Mouse (Mus musculus) thymus, postnatal 14 days (tissue): ENCODE measurements around the gene Parp11.

ENCODE experiments used
- DNase-seq: peaks from one replicate; pipeline ENCODE4 v3.0.0; 2021

Gene Parp11

DNA sequence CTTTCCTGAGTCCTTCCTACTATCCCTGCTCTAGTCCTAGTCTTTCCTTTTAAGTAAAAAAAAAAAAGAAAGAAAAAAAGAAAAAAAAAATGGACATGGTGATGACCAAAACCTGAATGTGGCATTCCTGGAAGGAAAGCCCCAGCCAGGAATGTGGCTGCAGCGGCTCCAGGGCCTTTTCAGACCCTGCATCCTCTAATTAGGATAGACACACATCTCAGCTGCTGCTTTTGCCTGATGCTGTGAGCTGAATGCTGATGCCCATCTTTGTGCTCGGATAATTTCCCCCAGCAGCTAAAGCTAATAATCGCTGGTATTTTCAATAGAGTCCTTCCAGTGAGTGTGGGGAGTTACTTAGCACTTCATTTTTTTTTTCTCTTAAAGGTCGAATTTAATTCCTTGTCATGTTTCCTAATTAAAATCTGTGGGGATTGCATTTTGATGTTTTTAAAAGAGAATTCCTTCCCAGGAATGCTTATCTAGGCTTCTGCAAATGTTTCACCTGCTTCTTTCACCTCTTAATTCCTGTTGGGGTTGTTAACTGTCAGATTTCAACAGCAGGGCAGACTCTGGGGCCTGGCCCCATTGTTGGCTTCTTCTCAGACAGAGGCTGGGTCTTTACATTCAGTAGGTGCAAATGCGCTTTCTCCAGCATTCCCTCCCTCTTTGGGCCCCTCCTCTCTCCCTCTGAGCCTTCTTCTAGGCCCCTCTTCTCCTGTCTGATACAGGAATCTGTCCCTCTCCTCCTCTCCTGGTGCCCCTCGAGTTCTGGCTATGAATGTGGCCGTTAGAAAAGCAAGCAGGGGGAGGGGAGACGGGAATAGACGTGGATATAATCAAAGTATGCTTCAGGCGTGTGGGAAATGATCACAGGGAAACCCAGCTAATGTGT, 3.1 kb downstream of the Parp11 start:
- DNase-seq = no peak

DNA sequence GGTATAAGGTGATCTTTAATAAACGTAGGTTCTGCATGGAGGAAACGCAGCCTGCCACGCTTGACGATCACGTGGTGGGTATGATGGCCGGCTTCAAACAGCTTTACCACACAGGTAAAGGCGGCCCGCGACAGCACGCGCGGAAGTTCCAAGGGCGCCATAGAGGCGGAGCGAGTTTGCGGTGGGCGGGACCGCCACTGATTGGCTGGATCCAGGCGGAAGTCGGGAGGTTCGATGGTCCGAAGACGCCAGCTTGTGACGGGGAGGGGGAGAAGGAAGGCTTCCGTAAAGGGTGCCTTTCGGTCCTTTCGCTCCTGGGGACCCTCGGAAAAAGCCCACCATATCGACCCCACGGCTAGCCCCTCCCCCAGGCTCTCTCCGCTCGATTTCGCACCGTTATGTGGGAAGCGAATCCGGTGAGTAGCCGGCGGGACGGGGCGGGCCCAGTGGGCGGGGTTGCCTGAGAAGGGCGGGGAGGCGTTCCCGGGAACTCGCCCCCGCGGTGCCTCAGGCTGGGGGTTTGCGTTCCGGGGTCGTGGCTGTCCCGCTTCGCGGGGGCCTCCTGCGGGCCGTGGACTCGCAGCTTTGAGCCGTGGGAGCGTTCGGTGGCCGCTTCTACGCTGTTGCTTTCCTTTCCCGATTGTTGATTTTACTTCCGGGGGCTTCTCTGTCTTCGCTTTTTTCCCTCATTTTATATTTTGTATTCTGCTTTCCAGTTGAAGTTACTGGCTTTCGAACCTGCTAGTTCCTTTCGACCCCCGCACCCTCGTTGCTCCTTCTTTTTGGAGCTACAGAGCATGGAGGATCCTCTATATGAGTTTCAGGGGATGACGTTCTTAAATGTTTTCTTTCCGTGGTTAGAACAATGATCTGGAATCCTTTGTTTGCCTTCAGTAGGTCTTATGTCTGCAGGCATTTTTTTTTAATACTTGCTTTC, 7.0 kb downstream of the Parp11 start:
- peak; percentile 96 for DNase-seq

DNA sequence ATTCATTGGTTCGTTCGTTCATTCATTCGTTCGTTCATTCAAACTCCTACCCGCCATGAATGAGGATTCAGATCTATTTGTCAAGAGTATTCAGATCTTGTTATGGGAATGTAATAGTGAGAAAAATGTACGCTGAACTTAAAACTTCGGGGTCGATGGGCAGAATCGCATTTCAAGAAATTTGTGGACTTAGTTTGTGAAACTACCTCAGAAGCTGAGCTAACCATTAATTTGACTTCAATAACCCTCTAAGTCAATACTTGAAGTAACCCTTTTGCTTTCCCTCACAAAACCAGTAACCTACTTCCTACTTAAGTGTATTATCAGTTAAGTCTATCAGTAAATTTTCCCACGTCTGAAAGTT, 7.7 kb downstream of the Parp11 start:
- DNase-seq = no peak

DNA sequence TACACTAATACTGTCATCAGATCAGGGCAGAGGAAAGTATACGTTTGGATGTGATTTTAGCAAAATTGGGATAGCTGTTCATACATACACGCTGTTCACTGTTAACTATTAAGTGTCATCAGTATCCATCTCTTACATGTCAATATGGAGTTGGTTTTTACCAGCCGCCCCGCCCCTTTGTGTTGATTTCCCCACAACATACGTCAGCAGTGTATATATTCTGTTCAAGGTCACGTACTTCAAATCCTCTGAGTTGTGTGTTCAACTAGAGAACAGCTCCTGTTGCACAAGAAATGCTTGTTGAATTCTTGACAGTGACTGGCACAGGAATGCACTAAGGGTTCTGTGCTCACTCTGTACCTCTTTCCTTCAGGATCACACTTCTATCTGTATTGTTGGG, 8.2 kb downstream of the Parp11 start:
- DNase-seq = no peak

DNA sequence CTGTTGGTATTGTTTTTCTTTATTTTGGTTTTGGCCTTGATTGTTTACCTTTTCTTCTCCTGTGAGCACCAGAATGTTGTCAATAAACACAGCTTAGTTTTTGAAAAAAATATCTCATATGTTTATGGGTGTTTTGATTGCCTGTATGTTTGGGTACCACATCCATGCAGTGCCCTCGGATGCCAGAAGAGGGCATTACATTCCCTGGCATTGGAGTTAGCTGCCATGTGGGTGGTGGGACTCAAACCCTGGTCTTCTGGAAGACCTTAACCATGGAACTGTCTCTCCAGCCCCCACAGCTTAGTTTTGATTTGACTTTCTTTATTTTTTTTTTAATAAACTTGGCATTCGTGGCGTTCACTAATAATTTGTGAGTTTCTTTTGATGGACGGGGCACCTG, 8.8 kb downstream of the Parp11 start:
- no peak for DNase-seq

DNA sequence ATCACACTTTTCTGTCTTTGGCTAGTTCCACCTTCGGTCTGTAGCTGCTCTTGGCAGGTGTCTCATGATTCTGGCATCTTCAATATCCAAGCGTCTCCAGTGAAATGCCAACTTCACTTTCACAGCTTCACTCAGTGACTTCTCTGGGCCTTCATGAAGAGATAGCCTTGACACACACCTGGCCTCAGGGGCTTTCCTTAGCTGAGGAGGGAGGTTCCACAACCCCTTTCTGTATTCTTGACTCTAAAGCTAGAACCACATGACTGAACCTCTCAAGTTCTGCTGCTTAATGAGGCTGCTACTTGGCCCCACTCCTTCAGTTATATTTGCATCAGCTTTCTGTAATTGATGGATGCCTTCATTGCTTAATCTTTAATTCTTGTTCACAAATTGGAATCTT, 10.1 kb downstream of the Parp11 start:
- DNase-seq = no peak

DNA sequence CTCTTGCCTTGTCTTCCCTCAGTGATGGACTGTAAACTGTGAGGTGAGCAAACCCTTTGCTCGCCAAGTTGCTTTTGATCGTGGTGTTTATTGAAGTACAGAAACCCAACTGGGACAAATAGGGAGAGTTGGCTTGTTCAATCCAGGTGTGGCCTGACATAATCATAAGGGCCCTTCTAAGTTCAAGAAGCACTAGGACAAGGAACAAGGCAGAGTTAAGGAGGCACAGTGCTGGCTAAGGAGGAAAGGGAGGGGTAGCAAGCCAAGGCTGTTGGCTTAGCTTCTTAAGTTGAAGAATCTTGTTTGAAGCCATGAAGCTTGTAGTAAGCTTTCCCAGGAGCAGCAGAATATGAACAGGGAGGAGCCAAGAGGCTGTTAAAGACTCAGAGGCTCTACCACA, 13.1 kb downstream of the Parp11 start:
- DNase-seq = no peak

DNA sequence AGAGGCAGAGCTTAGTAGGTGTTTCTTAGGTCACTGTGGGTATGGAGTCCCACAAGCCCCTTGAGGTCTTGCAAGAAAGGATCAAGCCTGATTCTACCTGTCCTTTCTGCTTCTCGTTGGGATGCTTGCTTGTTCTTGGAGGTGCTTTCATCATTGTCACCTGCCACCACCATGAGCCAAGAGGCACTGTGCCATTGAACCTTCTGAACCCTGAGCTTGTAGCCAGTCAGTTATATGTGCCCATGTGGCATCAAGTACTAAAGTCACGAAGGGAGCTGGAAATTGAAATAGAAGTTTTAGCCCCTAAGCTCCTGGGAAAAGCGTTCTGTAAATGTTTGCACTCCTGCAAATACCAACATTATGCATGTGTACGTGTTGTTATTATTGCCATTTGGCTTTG, 14.9 kb downstream of the Parp11 start:
- DNase-seq = no peak

DNA sequence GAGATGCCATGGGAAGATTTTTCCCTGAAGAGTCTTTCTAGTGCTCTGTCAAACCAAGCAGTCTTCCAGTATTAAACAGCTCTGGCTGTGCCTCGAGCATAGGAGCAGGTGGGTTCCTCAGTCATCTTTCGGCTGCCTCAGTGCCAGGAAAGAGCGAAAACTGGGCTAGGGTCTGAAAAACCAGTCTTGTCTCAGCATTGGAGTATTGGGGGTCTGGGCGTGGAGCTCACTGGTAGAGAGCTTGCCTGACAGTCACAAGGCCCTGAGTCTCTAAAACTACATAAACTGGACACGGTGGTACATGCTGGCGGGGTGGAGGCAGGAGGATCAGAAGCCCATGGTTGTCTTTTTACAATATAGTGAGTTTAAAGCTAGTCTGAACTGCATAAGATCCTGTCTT, 15.6 kb downstream of the Parp11 start:
- DNase-seq = no peak

DNA sequence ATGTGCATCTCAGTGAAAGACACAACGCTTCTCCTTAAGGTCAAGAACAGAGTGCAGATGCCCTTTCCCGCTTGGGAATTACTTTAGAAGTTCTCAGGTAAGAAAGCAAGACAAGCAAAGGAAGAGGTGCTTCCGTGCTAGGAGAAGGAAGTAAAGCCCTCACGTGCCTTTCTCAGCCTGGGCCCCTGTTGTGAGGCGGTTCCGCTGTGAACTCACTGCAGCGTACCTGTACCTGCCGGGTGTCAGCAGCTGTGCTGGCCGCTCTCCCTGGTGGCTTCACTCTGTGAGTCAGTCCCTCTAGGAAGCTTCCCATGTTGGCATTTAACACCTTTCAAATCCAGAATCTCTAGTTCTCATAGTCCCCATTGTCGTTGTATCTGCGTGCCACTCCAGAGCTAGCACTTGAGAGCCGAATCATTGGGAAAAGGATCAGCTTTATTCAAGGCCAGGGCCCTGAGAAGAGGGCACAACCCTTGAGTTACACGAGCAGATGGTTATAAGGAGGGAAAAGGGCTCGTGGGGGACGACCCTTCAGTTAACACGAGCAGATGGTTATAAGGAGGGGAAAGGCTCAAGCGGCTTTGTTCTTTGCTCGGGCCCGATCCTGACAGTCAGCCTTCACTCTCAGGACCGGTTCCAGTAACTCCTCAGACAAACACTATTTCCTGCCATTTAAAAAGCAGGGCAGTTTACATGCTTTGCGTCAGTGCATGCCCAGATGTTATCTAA, 16.8 kb downstream of the Parp11 start:
- no peak for DNase-seq

DNA sequence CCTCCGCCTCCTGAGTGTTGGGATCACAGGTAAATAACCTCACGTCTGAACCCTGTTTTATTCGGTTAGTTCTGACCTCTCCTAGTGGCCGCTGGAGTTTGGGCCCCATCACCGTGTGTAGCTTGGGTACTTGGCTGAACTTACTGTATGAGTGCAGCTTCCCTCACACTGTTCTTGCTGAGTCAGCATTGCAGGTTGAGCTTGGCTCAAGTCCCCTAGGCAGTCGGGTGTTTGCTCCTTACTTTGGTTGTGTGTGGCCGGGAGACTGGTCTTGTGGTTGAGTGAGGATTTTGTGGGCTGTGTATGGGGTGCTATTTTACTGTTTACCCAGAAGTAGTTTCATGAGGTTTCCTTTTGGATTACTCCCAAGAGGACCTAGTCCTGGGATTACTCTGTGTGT, 17.9 kb downstream of the Parp11 start:
- no peak for DNase-seq

DNA sequence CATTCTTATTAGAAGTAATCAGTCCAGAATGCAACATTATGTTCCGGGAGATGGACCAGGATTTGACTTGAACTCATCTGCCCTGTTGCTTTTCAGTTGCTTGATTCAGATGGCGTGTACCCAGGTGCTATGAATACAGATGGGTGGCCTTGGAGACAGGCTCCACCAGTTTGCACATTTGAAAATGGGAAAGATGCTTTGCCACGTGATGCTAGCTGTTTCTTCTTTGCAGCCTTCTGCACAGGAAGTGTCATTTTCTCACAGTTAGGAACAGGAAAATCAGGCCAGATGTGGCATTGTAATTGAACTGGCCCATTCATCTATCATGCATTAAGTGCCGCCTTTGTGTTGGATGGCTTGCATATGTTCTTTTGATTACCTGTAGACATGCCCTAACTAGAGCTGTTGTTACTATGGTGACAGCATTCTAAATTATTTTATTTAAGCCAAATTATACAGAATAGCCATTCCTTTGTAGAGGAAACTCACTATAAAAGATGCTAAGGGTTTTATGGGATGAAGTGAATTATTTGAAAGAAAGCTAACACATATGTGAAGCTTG, 20.2 kb downstream of the Parp11 start:
- DNase-seq = no peak

DNA sequence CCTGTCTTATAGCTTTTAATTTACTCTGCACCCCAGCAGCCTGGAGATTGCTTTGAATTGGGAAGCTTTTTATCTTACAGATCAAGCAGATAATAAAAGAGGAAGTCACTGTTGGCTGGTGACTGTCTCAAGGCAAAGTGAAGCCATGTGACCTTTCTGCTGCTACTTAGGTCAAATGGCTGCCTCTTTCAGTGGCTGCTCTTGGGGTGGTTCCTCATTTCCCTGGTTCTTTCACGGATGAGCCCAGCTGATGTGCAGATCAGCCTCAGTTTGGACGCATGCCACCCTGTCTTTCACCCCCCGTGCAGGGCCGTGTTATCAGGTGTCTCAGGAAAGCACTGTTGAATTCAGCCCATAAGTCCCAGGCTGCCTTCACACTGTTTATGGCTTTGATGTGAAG, 25.4 kb downstream of the Parp11 start:
- peak; percentile 42 for DNase-seq

DNA sequence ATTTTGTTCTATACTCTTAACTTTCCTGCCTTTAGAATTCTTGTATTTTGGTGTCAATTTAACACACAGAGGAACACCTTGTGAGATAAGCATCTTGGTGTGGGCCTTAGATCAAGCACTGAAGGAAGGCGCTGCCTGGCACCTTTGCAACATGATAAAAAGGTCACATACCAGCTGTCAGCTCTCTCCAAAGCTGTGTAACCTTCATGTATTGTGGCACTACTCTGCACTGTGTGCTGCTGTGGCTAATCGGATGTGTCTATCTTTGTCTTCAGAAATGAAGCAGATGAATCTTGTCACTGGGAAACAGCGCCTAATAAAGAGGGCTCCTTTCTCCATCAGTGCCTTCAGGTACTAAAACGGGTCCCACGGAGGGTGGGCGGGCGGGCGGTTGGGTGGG, 27.3 kb downstream of the Parp11 start:
- peak; percentile 66 for DNase-seq

DNA sequence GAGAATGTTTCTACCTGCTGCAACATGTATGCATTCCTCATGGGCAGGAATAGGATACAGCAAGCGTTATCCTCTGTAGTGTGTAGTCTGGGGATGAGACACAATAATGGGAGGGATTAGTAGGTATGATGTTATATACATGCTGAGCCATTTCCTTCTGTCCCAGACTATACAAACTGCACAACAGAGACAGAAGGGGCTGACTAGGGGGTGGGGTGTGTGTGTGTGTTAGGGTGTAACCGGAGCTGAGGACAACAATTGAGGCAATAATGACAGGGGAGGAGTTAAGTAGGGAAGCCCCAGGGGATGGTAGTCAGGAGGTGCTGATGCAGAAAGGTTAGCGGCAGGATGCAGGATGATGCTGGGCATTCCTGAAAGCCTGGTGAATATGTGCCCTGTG, 28.6 kb downstream of the Parp11 start:
- DNase-seq = no peak

DNA sequence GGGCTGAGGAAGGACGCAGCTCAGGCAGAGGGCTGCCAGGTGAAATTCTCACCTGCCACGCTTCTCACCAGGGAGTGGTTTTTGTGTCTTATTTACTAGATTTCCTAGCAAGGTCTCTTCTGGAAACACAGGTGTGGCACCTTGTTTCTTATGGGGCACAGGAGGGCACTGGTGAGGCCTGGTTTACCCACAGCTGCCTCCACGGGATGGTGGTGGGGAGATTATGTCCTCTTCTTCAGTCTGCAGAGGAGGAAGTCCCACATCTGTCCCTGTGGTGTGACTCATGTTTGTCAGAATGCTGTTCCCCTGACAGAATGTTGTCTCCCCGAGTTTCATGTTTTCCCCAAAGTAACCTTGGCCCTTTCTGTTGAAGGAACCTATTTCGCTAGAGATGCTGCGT, 44.4 kb downstream of the Parp11 start:
- DNase-seq = peak; percentile 52

DNA sequence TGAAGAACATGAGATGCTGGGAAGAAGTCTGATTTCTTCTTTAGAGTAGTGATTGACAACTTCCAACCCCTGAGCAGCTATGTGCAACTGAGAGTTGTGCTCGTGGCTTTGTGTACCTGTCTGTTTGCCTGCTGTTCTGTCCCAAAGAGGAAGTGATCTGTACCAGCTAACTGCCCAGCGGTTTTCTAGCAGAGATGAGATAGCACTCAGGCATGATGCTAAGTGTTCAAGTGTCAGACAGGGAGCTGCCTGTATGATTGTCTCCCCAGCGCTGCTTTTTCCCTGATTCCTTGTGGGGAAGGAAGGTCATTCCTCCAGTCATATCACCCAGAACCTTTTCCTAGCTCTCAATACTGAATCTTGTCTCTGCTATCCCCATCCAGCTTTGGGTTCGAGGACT, 45.9 kb downstream of the Parp11 start:
- DNase-seq = no peak

DNA sequence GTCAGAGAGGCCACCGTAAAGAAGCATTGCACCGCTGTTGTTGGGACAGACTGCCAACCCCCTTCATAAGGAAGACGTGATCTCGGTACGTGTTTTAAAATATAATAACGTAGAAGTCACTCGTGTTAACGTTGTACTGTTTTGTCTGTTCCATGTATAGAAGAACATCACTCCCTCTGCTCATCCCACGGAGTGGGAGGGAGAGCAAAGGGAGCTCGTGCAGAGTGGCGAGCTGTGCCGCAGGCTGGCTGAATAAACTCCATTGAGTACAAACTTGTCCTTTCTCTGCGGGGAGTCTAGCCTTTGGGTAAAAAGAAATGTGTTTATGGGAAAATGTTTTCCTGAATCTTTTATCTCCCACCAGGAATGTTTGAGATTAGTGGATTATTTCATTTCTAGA, 47.1 kb downstream of the Parp11 start:
- no peak for DNase-seq

DNA sequence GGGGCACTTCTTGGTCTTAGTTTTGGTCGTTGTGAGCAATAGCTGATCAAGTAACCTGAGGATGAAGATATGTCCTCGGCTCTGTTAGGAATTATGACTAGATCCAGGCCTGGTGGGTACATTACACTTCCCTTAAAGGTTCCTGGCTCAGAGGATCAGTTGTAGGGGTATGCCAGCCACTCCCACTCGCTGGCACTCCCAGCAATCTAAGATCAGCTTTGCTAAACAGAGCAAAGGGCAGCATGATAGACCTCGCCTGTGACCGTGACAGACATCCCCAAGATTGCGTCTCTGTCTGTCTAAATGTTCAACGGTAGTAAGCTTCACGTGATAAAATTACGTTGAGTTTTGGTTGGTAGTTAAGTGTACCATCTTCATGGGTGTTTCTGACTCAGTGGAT, 47.7 kb downstream of the Parp11 start:
- no peak for DNase-seq

DNA sequence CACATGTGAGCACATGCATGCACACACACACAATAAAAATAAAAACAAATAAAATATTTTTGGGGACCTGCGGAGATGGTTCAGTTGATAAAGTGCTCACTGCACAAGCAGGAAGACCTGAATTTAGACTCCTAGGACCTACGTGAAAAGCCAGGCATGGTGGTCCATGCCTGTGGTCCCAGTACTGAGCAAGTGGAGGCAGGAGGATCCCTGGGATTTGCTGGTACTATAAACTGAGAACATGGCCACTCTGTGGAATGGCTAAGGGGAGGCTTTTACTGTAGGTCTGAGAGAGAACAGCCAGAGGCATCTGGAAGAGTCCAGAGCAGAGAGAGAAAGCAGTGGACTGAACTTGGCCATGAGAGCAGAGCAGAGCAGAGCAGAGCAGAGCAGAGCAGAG, 48.6 kb downstream of the Parp11 start:
- no peak for DNase-seq

DNA sequence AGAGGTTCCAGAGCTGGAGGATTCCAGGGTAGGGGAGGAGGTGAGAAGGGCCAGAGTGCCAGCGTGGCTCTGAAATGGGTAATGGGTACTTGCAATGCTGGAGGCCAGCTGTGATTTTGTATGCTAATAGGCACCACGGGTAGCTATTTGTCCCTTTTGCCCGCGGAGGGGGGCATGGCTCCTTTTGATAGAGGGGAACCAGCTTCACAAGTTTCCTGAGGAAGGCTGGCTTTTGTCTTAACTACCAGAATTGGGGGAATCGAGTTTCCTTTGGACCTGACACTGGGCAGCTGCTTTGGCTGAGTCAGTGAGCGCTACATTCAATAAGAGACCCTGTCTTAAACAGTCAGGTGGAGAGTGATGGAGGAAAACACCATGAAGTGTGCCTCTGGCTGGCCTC, 49.2 kb downstream of the Parp11 start:
- no peak for DNase-seq

DNA sequence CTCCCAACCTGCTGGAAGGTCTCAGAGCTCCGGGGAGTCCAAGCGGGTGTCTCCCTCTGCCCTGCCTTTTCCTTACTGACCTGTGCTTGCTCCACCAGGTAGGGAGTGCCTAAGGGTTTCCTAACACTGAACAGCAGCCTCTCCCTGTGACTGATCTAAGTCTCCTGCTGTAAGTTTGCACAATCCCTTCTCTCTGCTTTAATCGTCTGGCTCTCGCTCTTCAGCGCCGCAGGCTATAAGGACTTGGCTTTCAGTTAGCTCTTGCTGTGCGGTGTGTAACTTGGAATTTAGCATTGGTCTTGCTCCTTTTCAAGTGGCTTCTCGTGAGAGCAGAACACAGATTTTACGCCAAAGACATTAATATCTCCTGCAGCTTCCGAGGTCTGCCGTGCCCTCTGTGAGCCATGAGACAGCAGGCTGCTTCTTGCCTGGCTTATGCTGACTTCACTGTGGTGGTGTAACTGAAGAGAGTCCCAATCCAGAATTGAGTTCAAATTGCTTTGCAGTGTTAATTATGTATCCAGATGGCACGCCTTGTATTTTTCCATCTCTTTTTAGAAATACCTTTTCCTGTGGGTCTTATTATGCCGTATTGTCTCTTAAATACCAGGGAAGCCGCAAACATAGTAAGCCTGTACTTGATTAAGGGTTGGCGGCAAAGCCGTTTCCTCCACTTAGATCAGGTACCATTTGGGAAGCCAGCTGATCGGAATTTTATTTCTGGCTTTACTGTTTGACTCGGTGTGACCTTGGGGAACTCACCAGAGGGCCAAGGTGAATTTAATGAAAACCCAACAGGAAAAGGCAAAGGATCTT, 50.4 kb downstream of the Parp11 start:
- no peak for DNase-seq
